Mouse (Mus musculus) leukemia stem cell, adult 10-12 weeks (primary cell): ENCODE measurements around the gene C2cd5. TPM values are rescaled to one million over a fixed set of nuclear protein-coding genes. Genes with fewer than 3 reads are reported as not detected.

Experiments used
- polyA plus RNA-seq: library from polyadenylated mRNA; stranded (reverse); fragments of >175 nt; gene quantifications from 2 replicates; pipeline ENCODE4 v1.2.3, GENCODE M21; 2012; ENCODE audit warnings: low replicate concordance

The C2cd5 gene
- 3.7 and 5.5 TPM in 2 replicates for polyA plus RNA-seq

DNA sequence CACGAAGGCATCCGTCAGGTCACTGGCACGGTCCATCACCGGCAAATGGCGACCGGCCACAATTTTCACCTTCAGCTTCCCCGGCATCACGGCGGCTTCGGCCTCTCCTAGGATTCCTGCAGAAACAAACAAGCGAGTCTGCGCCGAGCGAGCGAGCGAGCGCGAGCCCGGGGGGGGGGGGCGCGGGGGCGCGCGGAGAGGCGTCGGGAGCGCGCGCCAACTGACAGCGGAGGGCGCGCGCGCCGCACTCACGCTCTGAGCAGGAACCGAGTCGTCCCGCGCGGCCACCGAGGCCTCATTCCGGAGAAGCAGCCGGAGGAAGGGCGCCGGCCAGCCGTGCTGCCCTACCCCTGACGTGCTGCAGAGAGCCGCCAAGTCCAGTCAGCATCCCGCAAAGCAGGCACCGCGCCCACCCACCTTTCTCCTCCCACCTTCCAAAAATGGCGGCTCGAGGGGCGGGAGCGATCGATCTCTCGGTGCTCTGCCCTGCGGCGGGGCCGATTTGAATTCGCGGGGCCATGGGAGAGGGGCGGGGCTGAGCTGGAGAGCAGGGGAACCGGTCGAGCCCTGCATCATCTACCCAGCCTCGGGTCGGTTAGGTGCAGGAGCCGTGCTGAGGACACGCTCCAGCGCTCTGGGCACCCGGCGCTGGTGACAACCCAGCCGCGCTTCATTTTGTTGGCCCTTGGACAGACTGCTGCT lies at the start of gene C2cd5:
Gene C2cd5, minus strand, starts transcription at position 461 of the 702 bp plus-strand sequence.

GRCm38 (mm10) chr6:142964076-142964530 lies 135.8 kb downstream of the C2cd5 start, which contains the start of gene St8sia1:
Gene St8sia1 (minus strand): TSS chr6:142964452.

Other genes starting within 250 kb of the C2cd5 start
- 0.50 and 0.82 TPM in 2 replicates for gene St8sia1, start 135.7 kb downstream of the C2cd5 start, polyA plus RNA-seq
- gene Etnk1, start 67.1 kb upstream of the C2cd5 start, polyA plus RNA-seq = 22.2 and 57.2 TPM in 2 replicates